Mouse (Mus musculus): ENCODE results near the gene Casz1.

The Casz1 gene

GRCm38 (mm10) chr4:148797475-148798324 is 6.5 kb upstream of the Casz1 start:
- DNase-seq (ENCODE audit: extremely low spot score) = no peak

- no peak for DNase-seq (ENCODE audit: extremely low spot score)
Measured at GRCm38 (mm10) chr4:148803031-148803430, 1.2 kb upstream of the Casz1 start.

- DNase-seq (ENCODE audit: extremely low spot score) = no peak
Measured at GRCm38 (mm10) chr4:148803636-148804035, 593 bp upstream of the Casz1 start.

GRCm38 (mm10) chr4:148804780-148805160 is 541 bp downstream of the Casz1 start:
- DNase-seq (ENCODE audit: extremely low spot score) = peak; percentile 31

GRCm38 (mm10) chr4:148805161-148805810 is 1.1 kb downstream of the Casz1 start:
- DNase-seq (ENCODE audit: extremely low spot score) = peak; percentile 48

- DNase-seq (ENCODE audit: extremely low spot score) = peak; percentile 43
Measured at GRCm38 (mm10) chr4:148805811-148806747, 1.9 kb downstream of the Casz1 start.

GRCm38 (mm10) chr4:148806836-148807235 is 2.6 kb downstream of the Casz1 start:
- DNase-seq (ENCODE audit: extremely low spot score) = peak; percentile 65

- DNase-seq (ENCODE audit: extremely low spot score) = no peak
Measured at GRCm38 (mm10) chr4:148807397-148807796, 3.2 kb downstream of the Casz1 start.

GRCm38 (mm10) chr4:148808839-148809238 is 4.6 kb downstream of the Casz1 start:
- DNase-seq (ENCODE audit: extremely low spot score) = no peak

GRCm38 (mm10) chr4:148810706-148811105 is 6.5 kb downstream of the Casz1 start:
- DNase-seq (ENCODE audit: extremely low spot score) = no peak

GRCm38 (mm10) chr4:148811940-148812339 is 7.7 kb downstream of the Casz1 start:
- DNase-seq (ENCODE audit: extremely low spot score) = peak; percentile 62

- no peak for DNase-seq (ENCODE audit: extremely low spot score)
Measured at GRCm38 (mm10) chr4:148813247-148813646, 9.0 kb downstream of the Casz1 start.

- DNase-seq (ENCODE audit: extremely low spot score) = peak; percentile 44
Measured at GRCm38 (mm10) chr4:148816556-148816955, 12.3 kb downstream of the Casz1 start.

- no peak for DNase-seq (ENCODE audit: extremely low spot score)
Measured at GRCm38 (mm10) chr4:148818161-148818560, 13.9 kb downstream of the Casz1 start.

- no peak for DNase-seq (ENCODE audit: extremely low spot score)
Measured at GRCm38 (mm10) chr4:148820171-148820570, 15.9 kb downstream of the Casz1 start.

- no peak for DNase-seq (ENCODE audit: extremely low spot score)
Measured at GRCm38 (mm10) chr4:148823281-148823680, 19.1 kb downstream of the Casz1 start.

- peak; percentile 33 for DNase-seq (ENCODE audit: extremely low spot score)
Measured at GRCm38 (mm10) chr4:148830350-148830749, 26.1 kb downstream of the Casz1 start.

GRCm38 (mm10) chr4:148833245-148833990 is 29.2 kb downstream of the Casz1 start:
- no peak for DNase-seq (ENCODE audit: extremely low spot score)

- no peak for DNase-seq (ENCODE audit: extremely low spot score)
Measured at GRCm38 (mm10) chr4:148836391-148836790, 32.2 kb downstream of the Casz1 start.

GRCm38 (mm10) chr4:148837046-148837445 is 32.8 kb downstream of the Casz1 start:
- DNase-seq (ENCODE audit: extremely low spot score) = no peak

GRCm38 (mm10) chr4:148837644-148838043 is 33.4 kb downstream of the Casz1 start:
- no peak for DNase-seq (ENCODE audit: extremely low spot score)
